Mouse (Mus musculus): ENCODE data around the gene Clic4. TPM values are rescaled to one million over a fixed set of nuclear protein-coding genes. Genes with fewer than 3 reads are reported as not detected.

Clic4 gene
- total and polyA plus RNA-seq, 2 experiments from 2014 or later: 41.5 to 65.2 TPM

GRCm38 (mm10) chr4:135301166-135301565 is 28.6 kb upstream of the Clic4 start:
- whole genome bisulfite sequencing: 82% methylated on average over 3 of the region's 3 CpGs
- no peaks in the 10 kb centered on the region for H3K36me3 ChIP-seq (ENCODE audit: insufficient read depth)
- no peak overlapping the region for H3K27ac ChIP-seq (ENCODE audit: low read depth, low read length)
- no peak for ATAC-seq
- H3K9me3 ChIP-seq (ENCODE audit: low read length): no peaks in the 10 kb centered on the region
- H3K27me3 ChIP-seq (ENCODE audit: insufficient read depth, low read length): no peaks in the 10 kb centered on the region
- H3K4me2 ChIP-seq (ENCODE audit: low read depth): no peak overlapping the region
- DNase-seq: no peak
- no peak overlapping the region for H3K4me3 ChIP-seq (ENCODE audit: low read depth, low read length)
- no peak overlapping the region for H3K9ac ChIP-seq
- no peak for TF ChIP-seq CTCF (IDR thresholded peaks at IDR 0.05; ENCODE audit: low read depth)
- no peaks in the 10 kb centered on the region for H3K4me1 ChIP-seq (ENCODE audit: insufficient read depth)

- no peaks in the 10 kb centered on the region for H3K36me3 ChIP-seq (ENCODE audit: insufficient read depth)
- no peak for TF ChIP-seq CTCF (IDR thresholded peaks at IDR 0.05; ENCODE audit: low read depth)
- no peaks in the 10 kb centered on the region for H3K4me1 ChIP-seq (ENCODE audit: insufficient read depth)
- DNase-seq (no peak), ATAC-seq (no peak)
- no peak overlapping the region for H3K27ac ChIP-seq (ENCODE audit: low read depth, low read length)
- H3K4me3 ChIP-seq (ENCODE audit: low read depth, low read length): no peak overlapping the region
- no peak overlapping the region for H3K9ac ChIP-seq
- H3K9me3 ChIP-seq (ENCODE audit: low read length): no peaks in the 10 kb centered on the region
- whole genome bisulfite sequencing: 91% methylated on average over 26 of the region's 26 CpGs
- no peaks in the 10 kb centered on the region for H3K27me3 ChIP-seq (ENCODE audit: insufficient read depth, low read length)
- no peak overlapping the region for H3K4me2 ChIP-seq (ENCODE audit: low read depth)
These were observed 27.8 kb upstream of the Clic4 start for GRCm38 (mm10) chr4:135300248-135301041.

GRCm38 (mm10) chr4:135298680-135299079 is 26.1 kb upstream of the Clic4 start:
- 0 out of 2 replicates have a peak, but pooled peaks have one; percentile 2 for ATAC-seq
- H3K4me2 ChIP-seq (ENCODE audit: low read depth): no peak overlapping the region
- no peaks in the 10 kb centered on the region for H3K4me1 ChIP-seq (ENCODE audit: insufficient read depth)
- no peak overlapping the region for H3K9ac ChIP-seq
- no peak overlapping the region for H3K27ac ChIP-seq (ENCODE audit: low read depth, low read length)
- H3K27me3 ChIP-seq (ENCODE audit: insufficient read depth, low read length): no peaks in the 10 kb centered on the region
- WGBS: 83% methylated on average over 10 of the region's 10 CpGs
- no peak for TF ChIP-seq CTCF (IDR thresholded peaks at IDR 0.05; ENCODE audit: low read depth)
- no peaks in the 10 kb centered on the region for H3K36me3 ChIP-seq (ENCODE audit: insufficient read depth)
- H3K4me3 ChIP-seq (ENCODE audit: low read depth, low read length): no peak overlapping the region
- no peaks in the 10 kb centered on the region for H3K9me3 ChIP-seq (ENCODE audit: low read length)
- no peak for DNase-seq

GRCm38 (mm10) chr4:135297931-135298546 is 25.4 kb upstream of the Clic4 start:
- Histone ChIP-seq H3K4me1 (ENCODE audit: insufficient read depth) (no peaks in the 10 kb centered on the region), H3K9me3 (ENCODE audit: low read length) (no peaks in the 10 kb centered on the region), H3K27me3 (ENCODE audit: insufficient read depth, low read length) (no peaks in the 10 kb centered on the region), H3K27ac (ENCODE audit: low read depth, low read length) (no peak overlapping the region), H3K4me3 (ENCODE audit: low read depth, low read length) (no peak overlapping the region), H3K36me3 (ENCODE audit: insufficient read depth) (no peaks in the 10 kb centered on the region), H3K4me2 (ENCODE audit: low read depth) (no peak overlapping the region), H3K9ac (no peak overlapping the region)
- no peak for TF ChIP-seq CTCF (IDR thresholded peaks at IDR 0.05; ENCODE audit: low read depth)
- ATAC-seq: peak; percentile 95
- DNase-seq: peak; percentile 77
- 24% methylated on average over 15 of the region's 15 CpGs for WGBS

GRCm38 (mm10) chr4:135297146-135297545 is 24.5 kb upstream of the Clic4 start:
- Histone ChIP-seq H3K9me3 (ENCODE audit: low read length) (no peaks in the 10 kb centered on the region), H3K27me3 (ENCODE audit: insufficient read depth, low read length) (no peaks in the 10 kb centered on the region), H3K27ac (ENCODE audit: low read depth, low read length) (no peak overlapping the region), H3K4me2 (ENCODE audit: low read depth) (no peak overlapping the region), H3K4me1 (ENCODE audit: insufficient read depth) (no peaks in the 10 kb centered on the region), H3K4me3 (ENCODE audit: low read depth, low read length) (no peak overlapping the region), H3K36me3 (ENCODE audit: insufficient read depth) (no peaks in the 10 kb centered on the region), H3K9ac (no peak overlapping the region)
- ATAC-seq (no peak), DNase-seq (no peak)
- no peak for TF ChIP-seq CTCF (IDR thresholded peaks at IDR 0.05; ENCODE audit: low read depth)
- WGBS: 85% methylated on average over 7 of the region's 7 CpGs

- no peak overlapping the region for H3K9ac ChIP-seq
- no peak for TF ChIP-seq CTCF (IDR thresholded peaks at IDR 0.05; ENCODE audit: low read depth)
- DNase-seq (no peak), ATAC-seq (no peak)
- H3K36me3 ChIP-seq (ENCODE audit: insufficient read depth): no peaks in the 10 kb centered on the region
- no peak overlapping the region for H3K27ac ChIP-seq (ENCODE audit: low read depth, low read length)
- H3K4me2 ChIP-seq (ENCODE audit: low read depth): no peak overlapping the region
- no peaks in the 10 kb centered on the region for H3K9me3 ChIP-seq (ENCODE audit: low read length)
- H3K4me1 ChIP-seq (ENCODE audit: insufficient read depth): no peaks in the 10 kb centered on the region
- no peak overlapping the region for H3K4me3 ChIP-seq (ENCODE audit: low read depth, low read length)
- no peaks in the 10 kb centered on the region for H3K27me3 ChIP-seq (ENCODE audit: insufficient read depth, low read length)
These were observed 24.0 kb upstream of the Clic4 start for GRCm38 (mm10) chr4:135296565-135296964.

- Histone ChIP-seq H3K4me3 (ENCODE audit: low read depth, low read length) (no peak overlapping the region), H3K9ac (no peak overlapping the region), H3K4me2 (ENCODE audit: low read depth) (no peak overlapping the region), H3K4me1 (ENCODE audit: insufficient read depth) (no peaks in the 10 kb centered on the region), H3K36me3 (ENCODE audit: insufficient read depth) (no peaks in the 10 kb centered on the region), H3K27me3 (ENCODE audit: insufficient read depth, low read length) (no peaks in the 10 kb centered on the region), H3K27ac (ENCODE audit: low read depth, low read length) (no peak overlapping the region), H3K9me3 (ENCODE audit: low read length) (no peaks in the 10 kb centered on the region)
- WGBS: 94% methylated on average over 3 of the region's 3 CpGs
- ATAC-seq (no peak), DNase-seq (no peak)
- no peak for TF ChIP-seq CTCF (IDR thresholded peaks at IDR 0.05; ENCODE audit: low read depth)
These were observed 21.2 kb upstream of the Clic4 start for GRCm38 (mm10) chr4:135293813-135294212.

Measured in forebrain, postnatal 0 days (tissue).